Mouse (Mus musculus): ENCODE measurements around the gene Rab7.

GRCm38 (mm10) chr6:88017821-88018220 is 27.2 kb downstream of the Rab7 start:
- TF ChIP-seq POLR2A (IDR thresholded peaks at IDR 0.05; ENCODE audit: borderline replicate concordance, control insufficient read depth, low read depth, low read length) (no peak), CTCF (IDR thresholded peaks at IDR 0.05; ENCODE audit: control insufficient read depth, insufficient read depth, low read length) (no peak)

Measured in bone marrow, adult 2 months (tissue).